Mouse (Mus musculus): Measurements from ENCODE around the gene Mri1. TPM values are rescaled to one million over a fixed set of nuclear protein-coding genes. Genes with fewer than 3 reads are reported as not detected.
A peak's percentile ranks its signal among the peaks of the same experiment; 100 is the strongest.

Mri1 gene
- polyA plus RNA-seq, 1 experiment from 2014 or later = 72.4 TPM

MicroRNA genes within 50 kb of the gene (microRNA counts, 519-probe panel; counts per million panel counts)
- microRNA mmu-miR-23a (3,733 counts per million, percentile 91 among the panel's probes with 10 or more counts), microRNA mmu-miR-27a (3,997 counts per million, percentile 94 among the panel's probes with 10 or more counts)

Other genes with a start within 250 kb of the Mri1 start
- 1.5 and 1.6 TPM in 2 replicates for gene 2210011C24Rik, start 245.2 kb downstream of the Mri1 start, polyA plus RNA-seq (2015; fragmentation: Nextera tagmentation; extraction: Ambion mirVana)
- 8.9 and 9.4 TPM in 2 replicates for gene Palm3, start 235.9 kb downstream of the Mri1 start, polyA plus RNA-seq (2015; fragmentation: Nextera tagmentation; extraction: Ambion mirVana)
- 1.3 and 1.5 TPM in 2 replicates for gene Il27ra, start 214.7 kb downstream of the Mri1 start, polyA plus RNA-seq (2015; fragmentation: Nextera tagmentation; extraction: Ambion mirVana)
- 0.28 and 0.31 TPM in 2 replicates for gene Rln3, start 212.3 kb downstream of the Mri1 start, polyA plus RNA-seq (2015; fragmentation: Nextera tagmentation; extraction: Ambion mirVana)
- gene Gm10643, start 192.2 kb downstream of the Mri1 start, polyA plus RNA-seq (2015; fragmentation: Nextera tagmentation; extraction: Ambion mirVana) = 0.92 and 1.3 TPM in 2 replicates
- 7.3 and 7.9 TPM in 2 replicates for gene Rfx1, start 190.5 kb downstream of the Mri1 start, polyA plus RNA-seq (2015; fragmentation: Nextera tagmentation; extraction: Ambion mirVana)
- gene Dcaf15, start 152.6 kb downstream of the Mri1 start, polyA plus RNA-seq (2015; fragmentation: Nextera tagmentation; extraction: Ambion mirVana) = 8.4 and 9.9 TPM in 2 replicates
- 0.33 and 0.62 TPM in 2 replicates for gene Podnl1, start 131.3 kb downstream of the Mri1 start, polyA plus RNA-seq (2015; fragmentation: Nextera tagmentation; extraction: Ambion mirVana)
- 20.7 and 21.7 TPM in 2 replicates for gene Cc2d1a, start 109.4 kb downstream of the Mri1 start, polyA plus RNA-seq (2015; fragmentation: Nextera tagmentation; extraction: Ambion mirVana)
- 0.65 and 0.93 TPM in 2 replicates for gene 4930432K21Rik, start 109.3 kb downstream of the Mri1 start, polyA plus RNA-seq (2015; fragmentation: Nextera tagmentation; extraction: Ambion mirVana)
- gene Nanos3, start 72.1 kb downstream of the Mri1 start, polyA plus RNA-seq (2015; fragmentation: Nextera tagmentation; extraction: Ambion mirVana) = 2.5 and 2.9 TPM in 2 replicates
- gene Zswim4, start 20.3 kb downstream of the Mri1 start, polyA plus RNA-seq (2015; fragmentation: Nextera tagmentation; extraction: Ambion mirVana) = 9.0 TPM in 2 replicates
- 292 and 312 TPM in 2 replicates for gene D8Ertd738e, start 7.6 kb downstream of the Mri1 start, polyA plus RNA-seq (2015; fragmentation: Nextera tagmentation; extraction: Ambion mirVana)
- gene Ccdc130, start 13.1 kb upstream of the Mri1 start, polyA plus RNA-seq (2015; fragmentation: Nextera tagmentation; extraction: Ambion mirVana) = 14.3 and 16.8 TPM in 2 replicates
- 3.3 and 4.5 TPM in 2 replicates for gene Cacna1a, start 131.1 kb upstream of the Mri1 start, polyA plus RNA-seq (2015; fragmentation: Nextera tagmentation; extraction: Ambion mirVana)